Mouse (Mus musculus): ENCODE results near the gene Zfp652. TPM values are rescaled to one million over a fixed set of nuclear protein-coding genes. Genes with fewer than 3 reads are reported as not detected.

The Zfp652 gene
- total and polyA plus RNA-seq, 2 experiments from 2014 or later = 12.6 to 25.3 TPM

GRCm38 (mm10) chr11:95814857-95815256 is 102.4 kb downstream of the Zfp652 start:
- no peak overlapping the region for H3K4me3 ChIP-seq (ENCODE audit: low read depth, low read length)
- no peaks in the 10 kb centered on the region for H3K9me3 ChIP-seq (ENCODE audit: low read length)
- ATAC-seq (ENCODE audit: low FRiP score) (no peak), DNase-seq (ENCODE audit: low spot score) (no peak)
- no peaks in the 10 kb centered on the region for H3K27me3 ChIP-seq (ENCODE audit: insufficient read depth, low read length)
- no peak overlapping the region for H3K4me2 ChIP-seq (ENCODE audit: low read depth, low read length, poor library complexity, severe bottlenecking)
- no peak for TF ChIP-seq CTCF (IDR thresholded peaks at IDR 0.05)
- H3K36me3 ChIP-seq (ENCODE audit: insufficient read depth, low read length) = no peaks in the 10 kb centered on the region
- 77% methylated on average over 5 of the region's 5 CpGs for WGBS
- H3K9ac ChIP-seq (replicated peaks; ENCODE audit: low read length, poor library complexity, severe bottlenecking) = no peak overlapping the region
- H3K27ac ChIP-seq (ENCODE audit: low read depth, low read length) = no peak overlapping the region
- H3K4me1 ChIP-seq (ENCODE audit: insufficient read depth, low read length) = no peaks in the 10 kb centered on the region

GRCm38 (mm10) chr11:95815412-95815811 is 102.9 kb downstream of the Zfp652 start:
- 70% methylated on average over 9 of the region's 9 CpGs for WGBS
- no peak for TF ChIP-seq CTCF (IDR thresholded peaks at IDR 0.05)
- DNase-seq (ENCODE audit: low spot score) (no peak), ATAC-seq (ENCODE audit: low FRiP score) (no peak)
- Histone ChIP-seq H3K4me3 (ENCODE audit: low read depth, low read length) (no peak overlapping the region), H3K27ac (ENCODE audit: low read depth, low read length) (no peak overlapping the region), H3K27me3 (ENCODE audit: insufficient read depth, low read length) (no peaks in the 10 kb centered on the region), H3K4me1 (ENCODE audit: insufficient read depth, low read length) (no peaks in the 10 kb centered on the region), H3K9ac (replicated peaks; ENCODE audit: low read length, poor library complexity, severe bottlenecking) (no peak overlapping the region), H3K4me2 (ENCODE audit: low read depth, low read length, poor library complexity, severe bottlenecking) (no peak overlapping the region), H3K9me3 (ENCODE audit: low read length) (no peaks in the 10 kb centered on the region), H3K36me3 (ENCODE audit: insufficient read depth, low read length) (no peaks in the 10 kb centered on the region)

GRCm38 (mm10) chr11:95819138-95819537 is 106.7 kb downstream of the Zfp652 start:
- no peak overlapping the region for H3K9ac ChIP-seq (replicated peaks; ENCODE audit: low read length, poor library complexity, severe bottlenecking)
- WGBS = 90% methylated on average over 8 of the region's 8 CpGs
- H3K4me2 ChIP-seq (ENCODE audit: low read depth, low read length, poor library complexity, severe bottlenecking) = no peak overlapping the region
- no peak for TF ChIP-seq CTCF (IDR thresholded peaks at IDR 0.05)
- no peaks in the 10 kb centered on the region for H3K27me3 ChIP-seq (ENCODE audit: insufficient read depth, low read length)
- no peaks in the 10 kb centered on the region for H3K36me3 ChIP-seq (ENCODE audit: insufficient read depth, low read length)
- no peak overlapping the region for H3K27ac ChIP-seq (ENCODE audit: low read depth, low read length)
- DNase-seq (ENCODE audit: low spot score) = no peak
- H3K9me3 ChIP-seq (ENCODE audit: low read length) = no peaks in the 10 kb centered on the region
- H3K4me1 ChIP-seq (ENCODE audit: insufficient read depth, low read length) = no peaks in the 10 kb centered on the region
- no peak overlapping the region for H3K4me3 ChIP-seq (ENCODE audit: low read depth, low read length)
- no peak for ATAC-seq (ENCODE audit: low FRiP score)

- Histone ChIP-seq H3K9ac (replicated peaks; ENCODE audit: low read length, poor library complexity, severe bottlenecking) (no peak overlapping the region), H3K27me3 (ENCODE audit: insufficient read depth, low read length) (peaks cover 15% of the 10 kb centered on the region), H3K9me3 (ENCODE audit: low read length) (no peaks in the 10 kb centered on the region), H3K4me3 (ENCODE audit: low read depth, low read length) (no peak overlapping the region), H3K4me1 (ENCODE audit: insufficient read depth, low read length) (peaks cover 5% of the 10 kb centered on the region; the same call in 1 of the 2 replicates), H3K27ac (ENCODE audit: low read depth, low read length) (no peak overlapping the region), H3K36me3 (ENCODE audit: insufficient read depth, low read length) (no peaks in the 10 kb centered on the region), H3K4me2 (ENCODE audit: low read depth, low read length, poor library complexity, severe bottlenecking) (no peak overlapping the region)
- no peak for TF ChIP-seq CTCF (IDR thresholded peaks at IDR 0.05)
- 90% methylated on average over 3 of the region's 3 CpGs for WGBS
- DNase-seq (ENCODE audit: low spot score) (no peak), ATAC-seq (ENCODE audit: low FRiP score) (no peak)
These were observed 109.0 kb downstream of the Zfp652 start for GRCm38 (mm10) chr11:95821511-95821910.

GRCm38 (mm10) chr11:95822437-95822836 is 110.0 kb downstream of the Zfp652 start:
- Histone ChIP-seq H3K27me3 (ENCODE audit: insufficient read depth, low read length) (peaks cover 23% of the 10 kb centered on the region), H3K4me1 (ENCODE audit: insufficient read depth, low read length) (peaks cover 5% of the 10 kb centered on the region; the same call in 1 of the 2 replicates), H3K4me2 (ENCODE audit: low read depth, low read length, poor library complexity, severe bottlenecking) (no peak overlapping the region), H3K27ac (ENCODE audit: low read depth, low read length) (no peak overlapping the region), H3K4me3 (ENCODE audit: low read depth, low read length) (no peak overlapping the region), H3K36me3 (ENCODE audit: insufficient read depth, low read length) (no peaks in the 10 kb centered on the region), H3K9me3 (ENCODE audit: low read length) (no peaks in the 10 kb centered on the region), H3K9ac (replicated peaks; ENCODE audit: low read length, poor library complexity, severe bottlenecking) (no peak overlapping the region)
- no peak for TF ChIP-seq CTCF (IDR thresholded peaks at IDR 0.05)
- DNase-seq (ENCODE audit: low spot score) = no peak
- WGBS = 97% methylated on average over 4 of the region's 4 CpGs
- ATAC-seq (ENCODE audit: low FRiP score) = no peak

GRCm38 (mm10) chr11:95824071-95824876 is 111.8 kb downstream of the Zfp652 start, which contains the start of gene Phospho1:
Phospho1 (plus strand) TSS chr11:95824499.
- ATAC-seq (ENCODE audit: low FRiP score) (peak; percentile 94), DNase-seq (ENCODE audit: low spot score) (peak; percentile 92)
- H3K9me3 ChIP-seq (ENCODE audit: low read length) = no peaks in the 10 kb centered on the region
- H3K36me3 ChIP-seq (ENCODE audit: insufficient read depth, low read length) = no peaks in the 10 kb centered on the region
- peaks cover 5% of the 10 kb centered on the region; the same call in 1 of the 2 replicates for H3K4me1 ChIP-seq (ENCODE audit: insufficient read depth, low read length)
- 0% methylated on average over 58 of the region's 78 CpGs for WGBS
- H3K27ac ChIP-seq (ENCODE audit: low read depth, low read length) = no peak within 1 kb of the TSS
- peaks cover 38% of the 10 kb centered on the region for H3K27me3 ChIP-seq (ENCODE audit: insufficient read depth, low read length)
- H3K9ac ChIP-seq (replicated peaks; ENCODE audit: low read length, poor library complexity, severe bottlenecking) = peak within 1 kb of the TSS; percentile 64
- H3K4me3 ChIP-seq (ENCODE audit: low read depth, low read length) = peak within 1 kb of the TSS; percentile 74
- peak within 1 kb of the TSS; percentile 98 for H3K4me2 ChIP-seq (ENCODE audit: low read depth, low read length, poor library complexity, severe bottlenecking)
- peak; percentile 19 for TF ChIP-seq CTCF (IDR thresholded peaks at IDR 0.05)

Data from midbrain, postnatal 0 days (tissue).